Comparison of ENCODE assay signal across 8 mouse cellular contexts in genomic region chr11:107028275-107028618, GRCm38 (mm10). TPM values are rescaled to one million over a fixed set of nuclear protein-coding genes. Genes with fewer than 3 reads are reported as not detected.
DNase-seq lines count a peak whose midpoint lies in the region; ATAC-seq and TF ChIP-seq lines count a peak whose summit lies in the region.

No protein-coding gene starts in this region.

- TF ChIP-seq RAD21 in CH12.LX (IDR thresholded peaks at IDR 0.05; ENCODE audit: low read depth, low read length), result no peak

- no peak for DNase-seq in heart, adult 2 months
- DNase-seq in heart, postnatal 25 days (ENCODE audit: low spot score), result no peak
- DNase-seq in CH12.LX (ENCODE audit: extremely low read depth), result no peak
- no peak for DNase-seq in hindbrain, embryonic 10.5 days (ENCODE audit: low spot score)
- DNase-seq in urinary bladder, postnatal 10 days (ENCODE audit: low spot score), result no peak
- DNase-seq in layer of hippocampus, postnatal 10 days (ENCODE audit: low spot score in 2 of 2), result no peak
- no peak for DNase-seq in spleen, adult 18-20 months

- WGBS in heart, adult 2 months, result 3% methylated on average over 29 of the region's 29 CpGs
- WGBS in hindbrain, embryonic 10.5 days, result 4% methylated on average over 29 of the region's 29 CpGs

- no peak for TF ChIP-seq EP300 in heart, adult 2 months (IDR thresholded peaks at IDR 0.05; ENCODE audit: insufficient read depth, low read depth, low read length)
- no peak for TF ChIP-seq EP300 in CH12.LX (IDR thresholded peaks at IDR 0.05; ENCODE audit: low read length)

- H3K9me3 ChIP-seq in CH12.LX (replicated peaks; ENCODE audit: low read length), result no peaks in the 10 kb centered on the region
- no peaks in the 10 kb centered on the region for H3K9me3 ChIP-seq in hindbrain, embryonic 10.5 days

- H3K79me2 ChIP-seq in heart, adult 2 months (replicated peaks; ENCODE audit: control insufficient read depth, insufficient read depth, low read length), result no peaks in the 10 kb centered on the region
- H3K79me2 ChIP-seq in CH12.LX (replicated peaks; ENCODE audit: control insufficient read depth, extremely low read depth, insufficient read depth, poor library complexity, severe bottlenecking), result no peaks in the 10 kb centered on the region

- no peaks in the 10 kb centered on the region for H3K27me3 ChIP-seq in heart, adult 2 months (ENCODE audit: control insufficient read depth, insufficient read depth, low read length)
- peaks cover 25% of the 10 kb centered on the region for H3K27me3 ChIP-seq in CH12.LX (replicated peaks)
- H3K27me3 ChIP-seq in hindbrain, embryonic 10.5 days (ENCODE audit: insufficient read depth, poor library complexity, severe bottlenecking), result peaks cover 46% of the 10 kb centered on the region

- in situ Hi-C loops in CH12.LX (cut with MboI; ENCODE audit: low pct_ligation_motif_present, low pct_unique_long_range_greater_than_20kb, low sequenced_read_pairs), result no loop called here

- no peaks in the 10 kb centered on the region for H3K36me3 ChIP-seq in heart, adult 2 months (ENCODE audit: control insufficient read depth, insufficient read depth, low read length)
- H3K36me3 ChIP-seq in CH12.LX (replicated peaks in 1 of 2; ENCODE audit: control insufficient read depth in 1 of 2, insufficient read depth in 1 of 2, low read length in 1 of 2), result peaks cover 0 to 11% of the 10 kb centered on the region in 2 experiments
- no peaks in the 10 kb centered on the region for H3K36me3 ChIP-seq in hindbrain, embryonic 10.5 days

- no peak; the same call in 1 of the 2 replicates for TF ChIP-seq POLR2A in heart, adult 2 months (IDR thresholded peaks at IDR 0.05; ENCODE audit: insufficient read depth, low read depth, low read length)
- no peak for TF ChIP-seq POLR2A in CH12.LX (IDR thresholded peaks at IDR 0.05; ENCODE audit: low read depth, low read length)

- peak overlapping the region; percentile 76 for H3K4me3 ChIP-seq in heart, adult 2 months
- peak overlapping the region; percentile 60 to 83 (median 72) for H3K4me3 ChIP-seq in CH12.LX (replicated peaks in 1 of 3; ENCODE audit: low read depth in 2 of 3, low read length in 2 of 3, poor library complexity in 1 of 3)
- peak overlapping the region; percentile 74 for H3K4me3 ChIP-seq in hindbrain, embryonic 10.5 days

- peak overlapping the region; percentile 67 for H3K4me2 ChIP-seq in CH12.LX (ENCODE audit: insufficient read depth, low read depth, poor library complexity, severe bottlenecking)

- peak overlapping the region; percentile 80 for H3K27ac ChIP-seq in heart, adult 2 months
- H3K27ac ChIP-seq in CH12.LX (ENCODE audit: insufficient read depth, low read depth), result peak overlapping the region; percentile 49
- H3K27ac ChIP-seq in hindbrain, embryonic 10.5 days, result peak overlapping the region; percentile 93

- dilution Hi-C loops in CH12.LX (cut with MboI; ENCODE audit: extremely low pct_ligation_motif_present, extremely low pct_unique_long_range_greater_than_20kb, low sequenced_read_pairs), result no loop called here

- ATAC-seq in megakaryocyte, adult 5-6 weeks (ENCODE audit: poor library complexity, severe bottlenecking), result peak; percentile 13; the same call in 1 of the 2 replicates

- intact Hi-C loops in heart, adult 2 months (cut with DNase I), result loop anchor here (2.0 kb wide), 2 partner anchors 15 kb away; no protein-coding TSS in a partner anchor
- intact Hi-C loops in heart, postnatal 25 days (cut with DNase I), result no loop called here

- peak overlapping the region; percentile 37 for H3K9ac ChIP-seq in heart, adult 2 months (ENCODE audit: low read depth, low read length)
- peak overlapping the region; percentile 67 for H3K9ac ChIP-seq in CH12.LX (ENCODE audit: insufficient read depth, low read depth)

- TF ChIP-seq CTCF in heart, adult 2 months (IDR thresholded peaks at IDR 0.05), result no peak
- no peak for TF ChIP-seq CTCF in CH12.LX (conservative IDR thresholded peaks at IDR 0.05 in 1 of 2, IDR thresholded peaks at IDR 0.05 in 1 of 2; ENCODE audit: low read depth in 2 of 2, low read length in 2 of 2)

- H3K4me1 ChIP-seq in heart, adult 2 months (ENCODE audit: control insufficient read depth, insufficient read depth, low read length), result peaks cover 2% of the 10 kb centered on the region
- peaks cover 4 to 26% of the 10 kb centered on the region in 2 experiments; a peak in 3 of 4 replicates for H3K4me1 ChIP-seq in CH12.LX (ENCODE audit: control insufficient read depth in 1 of 2, insufficient read depth in 2 of 2)
- H3K4me1 ChIP-seq in hindbrain, embryonic 10.5 days (replicated peaks), result peaks cover 70% of the 10 kb centered on the region

TF ChIP-seq in CH12.LX, 34 proteins besides CTCF, POLR2A, EP300 and RAD21:
- TF ChIP-seq JUN (IDR thresholded peaks at IDR 0.05; ENCODE audit: insufficient read depth, low read depth, low read length) (no peak), NELFE (IDR thresholded peaks at IDR 0.05; ENCODE audit: low read depth, low read length) (0 out of 2 replicates have a peak, but pooled peaks have one; percentile 1)

RNA-seq across cellular contexts. Expression of gene 1810010H24Rik, which starts 2.8 kb away (rescaled TPM):
- 1 to 10 TPM; 1.9 to 3.0 TPM for total RNA-seq in heart, adult 2 months (2021)
- polyA plus RNA-seq in heart, adult 2 months (2012; rRNA removed), result 1.9 and 2.7 TPM in 2 replicates
- 1 to 10 TPM; 2.3 TPM for total RNA-seq in heart, postnatal 25 days (2021)
- total RNA-seq in CH12.LX (2012; rRNA removed) (0.29 and 1.1 TPM in 2 replicates), CH12.LX (2014; rRNA removed) (0.82 and 1.7 TPM in 2 replicates)
- 0.53 and 0.83 TPM in 2 replicates for polyA plus RNA-seq in CH12.LX (2012; ENCODE audit: insufficient read length, low read depth)
- polyA plus RNA-seq in hindbrain, embryonic 10.5 days (2016; fragmentation: Nextera tagmentation; extraction: Ambion mirVana), result 1.6 and 2.8 TPM in 2 replicates
- 0.87 and 0.93 TPM in 2 replicates for total RNA-seq in megakaryocyte, adult 5-6 weeks (2015)
- total RNA-seq in megakaryocyte, adult 5-6 weeks (2017), result 0.15 and 0.41 TPM in 2 replicates
- 1 to 10 TPM; 3.0 to 3.9 TPM for total RNA-seq in layer of hippocampus, postnatal 10 days (2021)

RNA-seq across cellular contexts. Expression of gene Kpna2, which starts 28.9 kb away (rescaled TPM):
- 10 to 100 TPM; 61.1 to 62.9 TPM for total RNA-seq in heart, adult 2 months (2021)
- 19.5 and 35.7 TPM in 2 replicates for polyA plus RNA-seq in heart, adult 2 months (2012; rRNA removed)
- total RNA-seq in heart, postnatal 25 days (2021), result 10 to 100 TPM; 69.0 to 75.5 TPM
- total RNA-seq in CH12.LX (2012; rRNA removed) (327 and 495 TPM in 2 replicates), CH12.LX (2014; rRNA removed) (734 and 759 TPM in 2 replicates)
- 536 and 582 TPM in 2 replicates for polyA plus RNA-seq in CH12.LX (2012; ENCODE audit: insufficient read length, low read depth)
- 653 and 682 TPM in 2 replicates for polyA plus RNA-seq in hindbrain, embryonic 10.5 days (2016; fragmentation: Nextera tagmentation; extraction: Ambion mirVana)
- 355 and 377 TPM in 2 replicates for total RNA-seq in megakaryocyte, adult 5-6 weeks (2015)
- total RNA-seq in megakaryocyte, adult 5-6 weeks (2017), result 262 and 286 TPM in 2 replicates
- 10 to 100 TPM; 47.2 to 47.7 TPM for total RNA-seq in layer of hippocampus, postnatal 10 days (2021)
